Mouse (Mus musculus) lung, postnatal 36 days (tissue): ENCODE measurements around the gene Fgd2.
A peak's percentile ranks its signal among the peaks of the same experiment; 100 is the strongest.
"Not testable (repeated sequence)": the region's sequence is repeated elsewhere in the genome, so short reads cannot be mapped to it uniquely, and the experiment has no call there.

Source experiments
- DNase-seq: peaks from one replicate; pipeline ENCODE4 v3.0.0; 2022; ENCODE audit warnings: mixed read lengths

The Fgd2 gene

DNA sequence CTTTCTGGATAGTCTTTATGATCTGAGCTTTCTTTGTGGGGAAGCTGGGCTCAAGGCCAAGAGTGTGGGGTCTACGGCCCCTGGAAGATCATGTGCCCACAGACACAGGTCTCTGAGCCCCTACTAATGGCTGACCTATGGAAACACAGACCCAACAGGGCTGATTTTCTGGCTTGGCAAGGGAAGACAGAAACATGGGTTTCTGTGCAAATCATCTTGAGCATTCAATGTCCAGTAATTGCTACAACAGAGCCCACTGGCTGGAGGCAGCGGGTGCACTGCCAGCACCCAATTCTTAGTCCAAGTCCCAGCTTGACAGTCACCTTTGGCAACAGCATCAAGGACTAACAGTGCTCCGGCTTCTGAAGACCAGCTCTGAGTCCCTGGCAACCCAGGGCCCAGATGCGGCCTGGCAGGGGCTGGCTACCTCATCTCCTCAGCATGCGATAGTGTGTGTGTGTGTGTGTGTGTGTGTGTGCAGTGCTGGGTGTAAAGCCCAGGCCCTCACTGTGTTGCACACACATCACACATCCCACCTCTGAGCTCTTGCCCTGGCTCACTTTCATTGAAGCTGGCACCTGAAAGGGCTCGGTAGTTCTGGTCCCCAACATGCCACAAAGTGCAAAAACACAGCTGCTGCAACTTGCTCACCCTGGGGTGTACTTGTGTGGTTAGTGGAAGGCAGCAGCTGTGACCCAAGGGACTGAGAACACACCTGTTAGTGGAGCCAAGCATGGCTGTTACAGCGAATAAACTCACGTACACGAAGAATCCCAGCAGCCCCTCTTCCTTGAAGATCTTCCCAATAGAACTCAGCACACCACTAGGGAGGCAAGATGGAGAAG, 22.5 kb upstream of the Fgd2 start:
- DNase-seq = no peak

DNA sequence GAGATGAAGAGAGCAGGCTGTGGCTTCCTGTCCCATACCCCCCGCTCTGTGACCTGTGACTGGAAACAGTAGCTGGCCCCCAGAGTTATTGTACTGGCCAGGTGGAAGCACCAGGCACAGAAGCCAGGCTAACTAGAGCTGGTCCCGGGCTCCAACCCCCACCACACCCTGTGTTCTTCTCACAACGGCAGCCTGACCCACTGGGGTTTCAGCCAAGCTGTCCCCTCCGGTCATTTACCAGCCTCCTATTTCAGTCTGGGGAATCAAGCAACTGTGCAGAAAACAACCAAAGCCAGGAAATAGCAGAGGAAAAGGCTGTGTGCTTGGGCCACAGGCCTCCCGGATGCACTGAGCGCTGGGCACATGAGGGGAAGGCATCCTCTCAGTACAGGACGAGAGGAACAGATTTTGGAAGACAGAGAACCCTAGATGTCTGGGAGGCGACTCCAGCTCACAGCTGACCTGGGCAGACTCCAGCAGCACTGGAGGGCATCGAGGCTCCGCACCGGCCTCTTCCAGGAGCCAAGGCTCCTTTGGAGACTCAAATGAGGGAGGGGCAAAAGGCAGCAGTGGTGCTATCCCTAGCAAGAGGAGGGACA, 21.4 kb upstream of the Fgd2 start:
- no peak for DNase-seq

GRCm38 (mm10) chr17:29340406-29341261, 20.1 kb upstream of the Fgd2 start:
- DNase-seq = peak; percentile 49

GRCm38 (mm10) chr17:29341591-29342003, 19.1 kb upstream of the Fgd2 start:
- peak; percentile 78 for DNase-seq

GRCm38 (mm10) chr17:29342010-29342910, 18.5 kb upstream of the Fgd2 start:
- DNase-seq = peak; percentile 66

DNA sequence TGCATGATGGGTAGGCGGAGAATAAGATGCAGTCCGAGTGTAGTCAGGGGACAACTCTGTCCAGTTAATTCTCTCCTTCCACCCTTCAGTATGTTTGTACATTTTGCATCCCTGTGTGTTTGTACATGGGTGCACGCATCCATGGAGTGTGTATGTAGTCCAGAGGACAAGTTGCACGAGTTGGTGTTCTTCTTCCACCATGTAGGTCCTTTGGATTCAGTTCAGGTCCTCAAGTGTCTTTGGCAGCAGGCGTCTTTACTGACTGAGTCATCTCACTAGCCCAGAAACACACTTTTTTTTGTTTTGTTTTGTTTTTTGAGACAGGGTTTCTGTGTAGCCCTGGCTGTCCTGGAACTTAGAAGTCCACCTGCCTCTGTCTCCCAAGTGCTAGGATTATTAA, 17.5 kb upstream of the Fgd2 start:
- peak; percentile 51 for DNase-seq

DNA sequence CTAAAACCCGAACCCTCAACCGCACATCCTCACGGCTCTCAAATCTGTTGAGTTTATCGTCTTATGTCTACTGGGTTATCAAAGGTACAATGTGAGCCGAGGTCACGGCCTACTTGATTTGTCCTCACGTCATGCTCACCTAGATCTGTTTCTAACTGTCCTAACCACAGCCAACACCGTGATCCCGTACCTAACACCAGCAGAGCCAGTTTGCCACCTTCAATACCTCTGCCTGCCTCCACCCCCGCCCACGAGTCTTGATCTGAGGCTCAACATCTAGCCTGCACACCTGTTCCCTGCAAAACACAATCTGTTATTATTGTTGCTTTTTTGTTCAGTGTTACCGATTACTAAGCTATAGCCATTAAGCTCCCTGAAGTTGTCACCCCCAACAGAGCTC, 15.4 kb upstream of the Fgd2 start:
- DNase-seq = no peak

DNA sequence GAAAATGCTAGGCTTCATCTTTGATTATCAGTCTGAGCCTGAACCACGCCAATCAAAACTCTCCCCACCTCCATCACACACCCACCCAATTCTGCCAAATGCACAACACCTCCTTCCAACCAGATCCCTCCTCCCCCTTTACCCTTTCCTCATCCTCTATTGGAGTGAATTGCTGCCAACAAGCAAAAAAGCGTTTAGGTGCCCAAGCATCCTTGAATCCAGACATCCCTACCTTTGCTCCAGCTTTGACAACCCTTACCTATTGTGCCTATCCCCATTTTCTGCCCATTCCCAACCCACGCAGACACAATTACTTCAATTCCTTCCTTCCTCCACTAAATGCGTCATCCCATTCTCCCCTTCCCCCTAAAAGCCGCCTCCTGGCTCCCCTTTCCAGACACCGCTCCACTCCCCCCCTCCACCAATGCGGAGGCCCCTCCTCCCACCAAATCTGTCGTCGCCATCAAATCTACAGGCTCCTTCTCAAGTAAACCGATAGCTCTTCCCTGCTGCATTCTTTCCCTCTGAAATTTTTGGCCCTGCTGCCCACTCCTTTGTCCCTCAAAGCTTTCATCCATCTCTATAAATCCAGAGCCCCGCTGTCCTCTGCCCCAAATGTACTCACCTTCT, 14.1 kb upstream of the Fgd2 start:
- peak; percentile 48 for DNase-seq

GRCm38 (mm10) chr17:29347126-29347644, 13.5 kb upstream of the Fgd2 start:
- DNase-seq = peak; percentile 20

DNA sequence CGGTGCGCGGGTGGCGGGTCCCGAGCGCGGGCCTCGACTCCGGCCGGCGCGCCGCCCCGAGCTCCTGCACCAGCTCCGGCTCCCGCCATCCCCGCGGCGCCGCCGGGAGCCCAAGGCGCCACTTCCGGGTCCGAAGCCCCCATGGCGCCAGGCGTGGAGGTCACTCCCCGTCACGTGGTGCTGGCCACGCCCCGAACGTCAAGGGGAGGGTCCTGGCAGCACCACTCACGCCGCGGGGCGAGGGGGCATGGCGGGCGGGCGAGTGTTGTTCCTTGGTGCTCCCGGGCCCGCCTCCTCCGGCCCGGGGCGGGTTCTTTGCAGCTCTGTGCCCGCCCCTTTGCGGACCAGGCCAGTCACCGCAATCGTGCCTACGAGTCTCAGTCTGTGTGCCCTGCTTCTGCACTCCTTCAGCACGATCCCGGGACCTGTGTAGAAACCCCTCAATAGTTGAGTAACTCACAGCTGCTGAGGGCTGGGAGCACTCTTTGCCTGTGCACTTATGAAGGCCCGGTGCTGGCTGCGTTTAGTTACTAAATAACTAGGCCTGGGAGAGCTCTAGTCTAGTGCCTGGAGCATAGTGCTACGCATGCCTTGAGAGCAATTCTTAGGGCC, 13.0 kb upstream of the Fgd2 start, which contains the start of gene Mtch1:
TSS of gene Mtch1 (minus strand) at position 290 of the 612 bp plus-strand sequence.
- peak; percentile 99 for DNase-seq

DNA sequence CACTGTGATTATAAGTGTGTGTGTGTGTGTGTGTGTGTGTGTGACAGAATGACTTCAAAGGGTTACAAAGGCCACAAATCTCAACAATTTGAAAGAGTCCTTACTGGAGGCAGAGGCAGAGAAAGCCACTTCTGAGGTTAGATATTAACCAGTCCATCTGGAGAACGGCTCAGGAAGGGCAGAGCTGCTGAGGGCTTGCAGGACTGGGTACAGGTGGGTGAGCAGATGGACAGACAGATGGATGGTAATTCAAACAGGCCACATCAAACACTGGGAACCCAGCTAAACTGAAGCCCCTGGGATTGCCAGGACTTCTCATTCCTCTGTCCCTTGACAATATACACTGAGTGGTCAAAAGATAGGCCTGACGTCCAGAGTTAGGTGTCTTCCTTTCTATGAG, 11.7 kb upstream of the Fgd2 start:
- peak; percentile 47 for DNase-seq

DNA sequence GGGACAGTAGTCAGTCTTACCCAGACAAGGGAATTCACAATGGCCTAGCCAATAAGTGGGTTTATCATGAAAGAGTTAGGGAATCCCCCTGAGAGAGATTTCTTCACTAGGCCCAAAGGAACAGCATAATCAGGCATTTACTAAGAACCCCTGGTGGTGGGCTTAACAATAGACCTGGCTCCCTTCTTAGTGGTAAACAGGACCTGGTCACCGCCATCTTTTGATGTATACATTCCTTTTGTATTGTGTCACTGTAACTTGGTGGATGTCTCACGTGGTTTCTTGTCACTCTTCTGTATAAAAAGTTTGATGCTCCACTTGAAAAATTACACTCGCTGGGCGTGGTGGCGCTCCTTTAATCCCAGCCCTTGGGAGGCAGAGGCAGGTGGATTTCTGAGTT, 9.7 kb upstream of the Fgd2 start:
- not testable (repeated sequence) for DNase-seq

DNA sequence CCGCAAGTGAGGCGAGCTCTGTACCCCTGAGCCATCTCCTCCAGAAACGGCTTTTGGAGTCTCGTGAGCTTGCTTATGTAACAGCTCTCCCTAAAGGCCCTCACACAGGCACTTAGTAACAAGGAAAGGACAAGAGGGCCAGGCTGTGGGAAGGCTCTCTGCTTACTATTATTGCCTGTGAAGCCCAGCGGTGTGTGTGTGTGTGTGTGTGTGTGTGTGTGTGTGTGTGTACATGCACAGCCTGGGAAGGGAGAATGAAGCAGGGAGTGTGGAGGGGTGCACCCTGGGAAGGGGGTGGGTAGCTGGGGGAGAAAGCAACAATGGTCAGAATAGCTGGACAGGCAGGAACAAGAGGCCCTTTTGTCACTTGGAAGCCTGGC, 5.3 kb upstream of the Fgd2 start:
- peak; percentile 62 for DNase-seq

DNA sequence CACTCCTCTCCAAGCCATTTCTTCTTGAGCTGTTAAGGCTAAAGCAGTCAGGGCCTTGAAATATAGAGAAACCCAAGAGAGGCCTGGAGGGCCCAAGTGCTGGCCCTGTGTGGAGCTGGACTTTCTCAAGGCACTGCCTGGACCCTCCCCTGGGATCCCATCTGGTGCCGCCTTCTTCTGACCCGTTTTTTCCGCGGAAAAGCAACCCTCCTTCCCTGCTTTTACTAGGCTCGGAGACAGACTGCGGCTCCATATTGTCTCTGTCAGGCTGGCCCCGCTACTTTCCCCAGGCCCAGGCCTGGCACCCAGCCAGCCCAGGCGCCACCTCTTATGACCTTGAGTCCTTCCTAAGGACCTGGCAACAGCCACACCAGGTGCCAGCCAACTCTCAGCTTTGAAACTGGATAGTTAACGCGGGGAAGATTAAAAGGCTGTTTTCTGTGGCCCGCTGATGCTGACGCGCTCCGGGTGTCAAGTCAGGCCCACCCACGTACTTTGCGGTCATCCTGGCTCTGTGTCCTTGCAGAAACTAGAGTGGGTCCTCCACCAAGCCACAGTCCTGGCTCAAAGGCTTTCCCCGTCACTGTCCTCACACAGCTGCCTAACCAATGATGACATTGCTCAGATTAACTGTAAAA, 4.8 kb upstream of the Fgd2 start:
- peak; percentile 82 for DNase-seq

GRCm38 (mm10) chr17:29356479-29356856, 4.2 kb upstream of the Fgd2 start:
- peak; percentile 89 for DNase-seq

DNA sequence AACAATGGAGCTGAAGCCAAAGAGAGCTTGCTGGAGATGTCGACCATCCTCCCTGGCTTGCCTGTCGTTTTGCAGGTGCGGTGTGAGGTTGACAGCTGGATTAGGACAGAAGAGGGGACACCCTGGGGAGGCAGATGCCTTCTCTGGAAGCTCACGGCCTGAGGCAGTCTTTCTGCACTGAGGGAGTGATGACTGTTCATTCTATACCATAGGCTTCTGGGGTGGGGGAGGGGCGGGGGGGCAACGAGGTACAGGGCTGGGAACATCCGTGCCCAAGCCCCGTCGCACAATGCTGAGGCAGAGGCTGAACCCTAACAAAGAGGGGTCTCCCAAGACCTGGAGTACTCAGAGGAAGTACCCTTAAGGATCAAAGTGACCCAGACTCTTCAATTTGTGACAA, 3.8 kb upstream of the Fgd2 start:
- DNase-seq = no peak

DNA sequence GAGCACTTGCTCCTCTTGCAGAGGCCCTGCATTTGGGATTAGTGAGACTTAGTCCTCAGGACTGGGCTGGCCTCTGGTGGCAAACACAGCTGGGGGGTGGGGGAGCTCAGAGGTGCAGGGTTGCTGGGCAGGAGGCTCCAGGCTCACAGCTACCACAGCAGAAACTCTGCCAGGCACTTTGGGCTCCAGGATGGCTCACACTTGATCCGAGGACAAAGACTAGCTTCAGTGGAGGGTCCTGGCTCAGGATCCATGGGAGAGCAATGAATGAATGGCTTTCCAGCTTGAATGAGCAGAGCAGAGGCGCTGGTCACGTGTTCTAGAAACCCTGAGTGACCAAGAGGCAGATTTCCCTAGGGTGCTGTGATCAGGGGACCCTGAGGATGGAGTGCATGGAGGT, 1.8 kb upstream of the Fgd2 start:
- no peak for DNase-seq

DNA sequence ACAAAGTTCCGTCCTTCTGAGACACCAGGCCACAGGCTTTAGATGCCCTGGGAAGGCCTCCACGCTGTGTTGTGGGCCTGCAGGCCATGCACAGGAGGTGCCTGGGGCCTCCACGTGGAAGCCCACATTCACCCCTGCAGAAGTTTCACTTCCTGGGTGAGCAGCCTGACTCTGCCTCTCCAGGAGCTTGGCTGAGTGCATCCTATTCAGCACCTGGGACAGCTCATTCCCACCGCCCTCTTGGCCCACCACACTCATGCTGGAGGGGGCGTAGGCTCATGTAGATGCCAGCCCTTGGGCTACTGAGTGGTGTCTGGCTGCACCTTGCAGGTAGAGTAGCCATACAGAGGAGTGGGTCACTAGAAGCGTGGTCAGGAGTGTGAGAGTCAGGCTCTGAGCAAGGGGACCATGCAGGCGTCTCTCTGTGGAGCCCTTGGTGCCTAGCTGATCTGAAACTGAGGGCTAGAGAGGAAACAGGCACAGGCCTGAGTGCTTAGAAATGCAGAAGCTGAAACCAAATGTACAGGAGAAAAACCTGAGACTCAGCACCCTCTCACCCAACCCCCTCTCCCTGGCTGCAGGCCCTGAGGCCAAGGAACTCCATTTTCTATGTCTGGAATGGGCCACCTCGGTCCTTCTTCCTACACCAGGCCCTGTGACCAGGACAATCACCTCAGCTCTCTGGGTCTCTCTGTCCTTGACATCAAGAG, 1.4 kb downstream of the Fgd2 start:
- DNase-seq = no peak

GRCm38 (mm10) chr17:29363109-29363508, 2.4 kb downstream of the Fgd2 start:
- DNase-seq = no peak

- no peak for DNase-seq
Measured at GRCm38 (mm10) chr17:29365105-29365621, 4.4 kb downstream of the Fgd2 start.
